Mouse (Mus musculus) brown adipose tissue, adult 24 weeks (tissue): ENCODE results near the gene Thsd4. TPM values are rescaled to one million over a fixed set of nuclear protein-coding genes. Genes with fewer than 3 reads are reported as not detected.

Experiments
- H3K27ac ChIP-seq: fragments of 200-500 bp; replicated peaks from 2 replicates; pipeline ENCODE4 v1.5.1; 2012; ENCODE audit warnings: low read depth, mild to moderate bottlenecking, low read length
- H3K4me1 ChIP-seq: fragments of 200-500 bp; 2 replicates; pipeline ENCODE4 v1.6.1; 2012; ENCODE audit warnings: low read length, mixed read lengths; ENCODE audit not compliant: control insufficient read depth, insufficient read depth, insufficient read length
- H3K4me3 ChIP-seq: fragments of 200-500 bp; 2 replicates; pipeline ENCODE4 v1.5.1; 2012; ENCODE audit warnings: low read depth, mild to moderate bottlenecking, low read length, moderate library complexity; ENCODE audit not compliant: insufficient read depth
- polyA plus RNA-seq: library from polyadenylated mRNA; stranded (reverse); fragments of >200 nt; gene quantifications from 2 replicates; pipeline ENCODE4 v1.2.4, GENCODE M21; 2012; ENCODE audit not compliant: missing spikeins, insufficient read depth, insufficient read length

The Thsd4 gene
- polyA plus RNA-seq, 1 experiment: 0.24 TPM

GRCm38 (mm10) chr9:60492275-60492974, 29.4 kb downstream of the Thsd4 start:
- H3K4me3 ChIP-seq: no peak overlapping the region
- no peaks in the 10 kb centered on the region; the same call in 1 of the 2 replicates for H3K4me1 ChIP-seq
- no peak overlapping the region for H3K27ac ChIP-seq

GRCm38 (mm10) chr9:60491489-60492100, 30.3 kb downstream of the Thsd4 start:
- no peaks in the 10 kb centered on the region; the same call in 1 of the 2 replicates for H3K4me1 ChIP-seq
- no peak overlapping the region for H3K27ac ChIP-seq
- no peak overlapping the region for H3K4me3 ChIP-seq

- Histone ChIP-seq H3K4me3 (no peak overlapping the region), H3K27ac (no peak overlapping the region), H3K4me1 (no peaks in the 10 kb centered on the region; the same call in 1 of the 2 replicates)
These were observed 30.8 kb downstream of the Thsd4 start for GRCm38 (mm10) chr9:60491079-60491478.

GRCm38 (mm10) chr9:60488816-60489215, 33.0 kb downstream of the Thsd4 start:
- Histone ChIP-seq H3K4me1 (no peaks in the 10 kb centered on the region; the same call in 1 of the 2 replicates), H3K4me3 (no peak overlapping the region), H3K27ac (no peak overlapping the region)

- no peaks in the 10 kb centered on the region for H3K4me1 ChIP-seq
- no peak overlapping the region for H3K4me3 ChIP-seq
- H3K27ac ChIP-seq: no peak overlapping the region
These were observed 39.7 kb downstream of the Thsd4 start for GRCm38 (mm10) chr9:60482165-60482564.

- Histone ChIP-seq H3K27ac (no peak overlapping the region), H3K4me1 (no peaks in the 10 kb centered on the region), H3K4me3 (no peak overlapping the region)
These were observed 41.8 kb downstream of the Thsd4 start for GRCm38 (mm10) chr9:60480052-60480451.

- Histone ChIP-seq H3K4me1 (no peaks in the 10 kb centered on the region), H3K27ac (no peak overlapping the region), H3K4me3 (no peak overlapping the region)
These were observed 43.0 kb downstream of the Thsd4 start for GRCm38 (mm10) chr9:60478806-60479205.

- no peak overlapping the region for H3K4me3 ChIP-seq
- H3K4me1 ChIP-seq: no peaks in the 10 kb centered on the region
- no peak overlapping the region for H3K27ac ChIP-seq
These were observed 43.7 kb downstream of the Thsd4 start for GRCm38 (mm10) chr9:60477991-60478750.

GRCm38 (mm10) chr9:60460010-60460982, 61.5 kb downstream of the Thsd4 start:
- Histone ChIP-seq H3K4me1 (no peaks in the 10 kb centered on the region), H3K4me3 (no peak overlapping the region), H3K27ac (no peak overlapping the region)

- no peaks in the 10 kb centered on the region for H3K4me1 ChIP-seq
- H3K27ac ChIP-seq: no peak overlapping the region
- no peak overlapping the region for H3K4me3 ChIP-seq
These were observed 63.3 kb downstream of the Thsd4 start for GRCm38 (mm10) chr9:60458468-60458962.

GRCm38 (mm10) chr9:60457359-60458210, 64.3 kb downstream of the Thsd4 start:
- no peak overlapping the region for H3K27ac ChIP-seq
- H3K4me1 ChIP-seq: no peaks in the 10 kb centered on the region
- H3K4me3 ChIP-seq: no peak overlapping the region

GRCm38 (mm10) chr9:60456651-60457050, 65.2 kb downstream of the Thsd4 start:
- H3K4me3 ChIP-seq: no peak overlapping the region
- no peak overlapping the region for H3K27ac ChIP-seq
- H3K4me1 ChIP-seq: no peaks in the 10 kb centered on the region

- Histone ChIP-seq H3K27ac (no peak overlapping the region), H3K4me3 (no peak overlapping the region), H3K4me1 (no peaks in the 10 kb centered on the region)
These were observed 67.3 kb downstream of the Thsd4 start for GRCm38 (mm10) chr9:60454406-60455076.
